Mouse (Mus musculus) cortical plate, adult 2 months (tissue): ENCODE results near the gene Sft2d1.
"Not testable (repeated sequence)": the region's sequence is repeated elsewhere in the genome, so short reads cannot be mapped to it uniquely, and the experiment has no call there.

ENCODE experiments used
- CTCF ChIP-seq: fragments of 200-500 bp; IDR thresholded peaks from 2 replicates; pipeline ENCODE4 v1.5.1; 2011; ENCODE audit warnings: mild to moderate bottlenecking, control low read depth, low read length; ENCODE audit not compliant: insufficient read depth; ENCODE audit errors: extremely low read depth
- POLR2A ChIP-seq: fragments of 200-500 bp; IDR thresholded peaks from 2 replicates; pipeline ENCODE4 v1.6.1; 2011; ENCODE audit warnings: mild to moderate bottlenecking, low read length, control low read depth; ENCODE audit not compliant: insufficient read depth; ENCODE audit errors: extremely low read depth

DNA sequence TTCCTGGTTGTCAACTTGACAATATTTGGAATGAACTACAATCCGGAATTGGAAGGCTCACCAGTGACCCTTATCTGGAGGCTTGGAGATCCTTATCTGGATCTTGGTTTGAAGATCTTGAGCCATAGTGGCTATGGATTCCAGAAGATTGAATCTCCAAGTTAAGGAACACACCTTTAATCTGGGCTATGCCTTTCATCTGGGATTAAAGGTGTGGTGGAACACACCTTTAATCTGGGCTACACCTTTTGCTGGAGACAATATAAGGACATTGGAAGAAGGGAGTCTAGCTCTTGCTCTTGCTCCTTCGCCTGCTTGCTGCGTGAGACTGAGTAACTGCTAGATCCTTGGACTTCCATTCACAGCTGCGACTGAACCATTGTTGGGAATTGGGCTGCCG, 26.3 kb downstream of the Sft2d1 start, which contains the start of gene Prr18:
- not testable (repeated sequence) for TF ChIP-seq CTCF, POLR2A
